Mouse (Mus musculus) liver, embryonic 14.5 days (tissue): ENCODE measurements around the gene Helt.

Source experiments
- CTCF ChIP-seq: IDR thresholded peaks from 2 replicates; pipeline ENCODE4 v1.5.1; 2016; ENCODE audit warnings: antibody characterized with exemption, low read depth, control low read depth
- EP300 ChIP-seq: IDR thresholded peaks from 2 replicates; pipeline ENCODE4 v1.6.1; 2016; ENCODE audit warnings: antibody characterized with exemption, low read depth

DNA sequence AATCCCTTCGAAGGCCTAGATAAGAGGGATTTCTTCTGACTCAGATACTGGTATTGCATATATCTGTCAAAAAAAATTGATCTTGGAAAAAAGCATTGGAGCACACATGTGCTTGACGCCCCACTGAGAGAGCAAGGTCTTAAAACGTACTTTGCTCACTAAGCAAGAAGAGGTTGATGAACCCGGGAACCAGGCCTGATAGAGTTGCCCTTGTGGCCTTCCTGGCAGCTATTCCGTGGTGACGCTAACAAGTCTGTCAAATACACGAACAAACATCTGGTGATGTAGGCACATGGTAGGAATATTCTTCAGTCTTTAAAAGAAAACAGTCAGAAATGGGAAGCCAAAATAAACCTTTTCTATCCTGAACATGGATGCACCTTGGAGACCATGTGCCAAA is 32.8 kb upstream of the Helt start:
- TF ChIP-seq EP300 = no peak
- no peak for TF ChIP-seq CTCF
